Mouse (Mus musculus): ENCODE measurements around the gene Ccdc88c.

GRCm38 (mm10) chr12:100953926-100954325, 74.9 kb downstream of the Ccdc88c start:
- TF ChIP-seq CTCF (IDR thresholded peaks at IDR 0.05; ENCODE audit: control insufficient read depth, insufficient read depth, low read length) (no peak), POLR2A (IDR thresholded peaks at IDR 0.05; ENCODE audit: borderline replicate concordance, control insufficient read depth, low read depth, low read length) (no peak)
